Mouse (Mus musculus): ENCODE data around the gene Gtf3c6.

- TF ChIP-seq CTCF (IDR thresholded peaks at IDR 0.05; ENCODE audit: extremely low read depth, insufficient read length, insufficient replicate concordance, low read depth, low read length) = no peak
- no peak for TF ChIP-seq POLR2A (IDR thresholded peaks at IDR 0.05; ENCODE audit: low read depth, low read length)
Measured at GRCm38 (mm10) chr10:40286767-40287166, 28.9 kb upstream of the Gtf3c6 start.
